Mouse (Mus musculus): ENCODE measurements around the gene Sipa1l2. TPM values are rescaled to one million over a fixed set of nuclear protein-coding genes. Genes with fewer than 3 reads are reported as not detected.

Sipa1l2 gene
- total RNA-seq, 2 experiments from 2014 or later = 60.7 to 73.7 TPM

DNA sequence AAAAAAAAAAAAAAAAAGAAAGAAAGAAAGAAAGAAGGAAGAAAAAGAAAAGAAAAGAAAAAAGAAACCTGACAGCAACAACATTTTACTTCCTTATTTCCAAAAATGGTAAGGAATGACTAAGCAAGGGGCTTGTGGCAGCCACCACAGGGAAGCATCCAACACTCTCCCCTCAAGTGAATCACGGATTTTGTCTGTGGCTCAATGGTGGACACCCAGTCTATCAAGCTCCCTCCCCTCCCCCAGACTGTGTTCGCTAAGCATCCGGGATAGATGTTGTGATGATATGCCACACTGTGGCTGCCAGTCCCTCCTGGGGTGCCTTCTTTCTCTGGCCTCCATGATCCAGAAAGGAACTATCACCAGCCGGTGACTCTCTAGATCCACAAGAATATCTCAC is 6.5 kb upstream of the Sipa1l2 start:
- no peak for DNase-seq

- DNase-seq = no peak
Measured at GRCm38 (mm10) chr8:125574280-125574679, 4.7 kb upstream of the Sipa1l2 start.

GRCm38 (mm10) chr8:125572246-125572645 is 2.6 kb upstream of the Sipa1l2 start:
- no peak for DNase-seq

DNA sequence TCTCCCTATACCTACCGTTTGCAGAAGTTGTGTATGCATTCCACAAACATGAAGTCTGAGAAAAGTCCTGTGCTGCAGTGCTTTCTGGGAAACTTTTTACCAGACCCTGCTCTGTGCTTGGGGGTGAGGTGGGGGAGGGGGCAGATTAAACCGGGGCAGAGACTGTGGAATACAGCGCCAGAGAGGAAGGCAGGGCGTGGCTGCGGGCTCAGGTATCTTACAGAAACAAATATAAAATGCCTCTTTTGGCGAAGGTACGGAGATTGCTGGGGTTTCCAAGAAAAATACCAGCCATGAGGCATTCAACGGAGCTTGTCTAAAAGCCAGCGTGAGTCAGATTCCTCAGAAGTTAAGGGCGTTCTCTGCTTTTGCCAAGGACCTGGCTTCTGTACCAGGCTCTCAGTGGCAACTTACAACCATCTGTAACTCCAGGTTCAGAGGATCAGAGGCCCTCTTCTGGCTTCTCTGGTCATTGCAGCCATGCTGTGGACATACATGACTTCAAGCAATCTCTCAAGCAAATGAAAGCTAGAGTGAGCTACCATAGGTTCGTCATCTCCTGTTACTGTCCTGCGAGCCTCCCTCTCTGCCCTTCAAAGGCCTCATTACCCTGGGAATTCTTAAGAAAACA is 1.3 kb upstream of the Sipa1l2 start:
- DNase-seq = no peak

GRCm38 (mm10) chr8:125570389-125570788 is 781 bp upstream of the Sipa1l2 start:
- DNase-seq = no peak

GRCm38 (mm10) chr8:125568851-125569532 is 616 bp downstream of the Sipa1l2 start:
- DNase-seq = peak; percentile 31 to 38

- no peak for DNase-seq
Measured at GRCm38 (mm10) chr8:125568421-125568850, 1.2 kb downstream of the Sipa1l2 start.

DNA sequence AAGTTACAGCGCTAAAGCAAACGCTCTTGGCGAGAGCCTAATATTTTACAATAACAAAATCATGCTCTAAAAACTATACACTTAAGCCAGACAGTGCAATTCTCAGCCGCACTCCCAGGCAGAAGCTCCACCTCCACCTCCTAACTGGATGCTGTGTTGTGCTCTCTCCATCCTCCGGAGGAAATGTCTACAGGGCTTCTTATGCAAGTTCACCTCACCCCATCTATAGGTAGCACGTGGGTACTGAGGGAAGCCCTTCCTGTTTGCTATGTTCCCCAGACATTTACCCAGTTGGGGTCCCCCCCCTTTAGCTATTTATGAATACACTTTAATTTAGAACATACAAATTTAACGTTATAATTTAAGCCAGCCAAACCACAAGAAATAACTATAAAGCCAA is 2.0 kb downstream of the Sipa1l2 start:
- DNase-seq = no peak

DNA sequence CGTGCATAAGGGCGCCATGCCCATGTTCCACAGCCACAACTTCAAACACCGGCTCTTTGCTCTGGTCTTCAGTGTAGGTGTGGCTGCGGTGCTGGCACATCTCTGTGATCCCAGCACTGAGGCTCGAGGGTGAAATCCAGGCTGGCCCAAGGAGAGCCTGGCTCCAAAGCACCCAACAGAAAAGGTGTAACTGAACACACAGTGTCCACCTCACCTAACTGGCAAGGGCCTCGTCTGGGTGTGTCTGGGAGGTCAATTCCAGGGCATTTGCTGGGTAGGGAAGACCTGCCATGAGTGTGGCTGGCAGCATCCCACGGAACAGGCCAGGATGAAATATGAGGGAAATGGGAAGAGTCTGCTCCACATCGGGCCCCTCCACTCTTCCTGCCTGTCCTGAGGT is 6.7 kb downstream of the Sipa1l2 start:
- no peak for DNase-seq

- DNase-seq = no peak
Measured at GRCm38 (mm10) chr8:125560825-125561490, 8.7 kb downstream of the Sipa1l2 start.

GRCm38 (mm10) chr8:125559066-125559653 is 10.4 kb downstream of the Sipa1l2 start:
- DNase-seq = no peak

- peak; percentile 80 to 82 for DNase-seq
Measured at GRCm38 (mm10) chr8:125558109-125559065, 11.2 kb downstream of the Sipa1l2 start.

- DNase-seq = no peak
Measured at GRCm38 (mm10) chr8:125557391-125558108, 12.1 kb downstream of the Sipa1l2 start.

DNA sequence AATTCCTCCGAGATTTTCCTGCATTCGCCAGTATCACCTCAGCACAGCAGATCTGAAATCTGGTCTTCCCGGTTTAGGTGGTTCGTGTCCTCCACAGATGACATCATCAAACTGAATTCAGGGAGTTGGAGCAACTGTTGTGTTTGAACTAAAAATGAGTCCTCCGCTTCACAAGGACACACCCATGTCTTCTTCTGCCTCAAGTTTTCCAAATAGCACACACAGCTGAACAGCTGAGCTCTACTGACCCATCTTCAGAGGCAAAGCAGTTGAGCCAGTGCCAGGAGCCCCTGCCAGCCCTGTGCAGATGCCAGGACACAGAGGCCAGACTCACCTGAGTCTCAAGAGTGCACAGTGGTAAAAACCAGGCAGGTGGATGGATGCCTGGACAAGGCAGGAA is 12.9 kb downstream of the Sipa1l2 start:
- DNase-seq = no peak

DNA sequence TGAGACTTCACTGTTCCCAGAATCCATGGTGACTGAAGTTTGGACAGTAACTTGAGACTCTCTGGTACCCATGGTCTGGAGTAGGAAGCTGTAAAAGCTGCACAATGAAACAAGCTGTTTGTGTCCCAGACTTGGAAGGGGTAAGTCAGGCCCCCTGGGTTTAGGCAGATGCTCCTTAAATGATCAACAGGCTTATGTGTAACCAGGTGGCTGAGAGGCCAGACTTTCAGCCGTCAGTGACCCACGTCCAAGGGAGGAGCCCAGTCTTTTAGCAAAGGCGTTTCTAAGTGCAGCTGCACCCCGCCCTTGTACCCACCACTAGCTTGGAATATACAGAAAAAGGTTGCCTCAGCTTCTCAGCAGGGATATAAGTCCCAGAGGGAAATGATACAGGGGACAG is 19.0 kb downstream of the Sipa1l2 start:
- no peak for DNase-seq

DNA sequence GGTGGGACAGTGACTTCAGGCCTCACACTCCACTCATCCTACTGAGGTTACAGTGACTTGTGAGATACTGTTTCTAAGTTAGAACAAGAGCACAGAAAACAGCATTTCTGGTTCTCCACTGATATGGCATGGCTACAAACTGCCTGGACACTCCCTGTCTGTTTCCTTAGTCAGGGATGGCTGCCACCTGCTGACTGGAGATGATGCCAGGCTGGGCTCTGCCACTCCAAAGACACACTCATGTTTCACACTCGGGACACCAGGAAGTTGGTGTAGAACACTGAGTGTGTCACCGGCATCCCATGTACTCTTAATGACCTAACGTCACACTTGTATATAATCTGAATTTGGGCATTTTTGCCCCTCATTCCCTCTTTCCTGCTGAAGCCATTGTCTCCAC is 22.3 kb downstream of the Sipa1l2 start:
- DNase-seq = no peak

- no peak for DNase-seq
Measured at GRCm38 (mm10) chr8:125545866-125546265, 23.7 kb downstream of the Sipa1l2 start.

GRCm38 (mm10) chr8:125542893-125543613 is 26.6 kb downstream of the Sipa1l2 start:
- no peak for DNase-seq

DNA sequence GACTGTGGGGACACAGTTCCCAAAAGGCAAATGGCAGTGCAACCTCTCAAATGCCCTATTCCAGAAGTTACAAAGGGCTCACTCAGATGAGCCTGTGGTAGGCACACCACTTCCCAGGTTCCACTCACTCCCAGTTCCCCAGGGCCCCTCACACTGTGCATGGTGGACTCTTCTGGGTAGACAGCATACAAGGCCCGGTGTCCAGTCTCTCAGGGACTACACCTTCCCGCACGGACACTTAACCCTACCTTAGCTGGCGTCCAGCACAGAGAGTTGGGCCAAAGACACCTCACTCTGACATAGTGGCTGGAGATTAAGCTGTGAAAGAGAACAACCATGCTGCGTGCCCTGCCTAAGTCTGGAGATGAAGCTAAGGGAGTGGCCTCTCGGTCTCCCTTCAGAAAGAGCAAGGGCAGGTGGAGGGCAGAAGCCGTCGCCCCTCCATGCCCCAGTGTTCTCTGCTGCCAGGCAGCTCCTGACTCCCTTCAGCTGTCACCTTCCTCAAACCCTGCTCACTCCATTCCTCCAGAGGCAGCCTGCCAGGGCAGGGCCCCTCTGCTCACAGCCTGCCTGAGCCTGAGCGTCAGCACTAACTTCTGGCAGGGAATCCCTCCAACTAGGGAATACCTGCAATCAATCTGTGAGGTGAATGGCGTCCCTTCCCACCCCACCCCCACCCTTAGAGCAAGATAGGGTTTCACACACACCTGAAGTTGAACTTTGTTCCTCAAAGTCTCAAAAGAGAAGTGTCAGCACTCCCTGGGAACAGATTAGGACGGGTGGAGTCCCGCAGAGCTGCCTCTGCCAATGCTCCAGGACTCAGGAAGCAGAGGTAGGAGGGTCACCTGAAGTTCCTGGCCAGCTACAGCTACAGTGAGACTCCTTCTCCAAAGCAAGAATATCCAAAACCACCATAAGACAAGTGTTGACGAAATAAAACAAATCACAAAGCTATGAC is 30.3 kb downstream of the Sipa1l2 start:
- no peak for DNase-seq

GRCm38 (mm10) chr8:125538265-125538664 is 31.3 kb downstream of the Sipa1l2 start:
- no peak for DNase-seq
